18 mouse cellular contexts compared by ENCODE assay signal in genomic region chr11:26585409-26586366, GRCm38 (mm10). TPM values are rescaled to one million over a fixed set of nuclear protein-coding genes. Genes with fewer than 3 reads are reported as not detected.
A peak's percentile ranks its signal among the peaks of the same experiment; 100 is the strongest.
DNase-seq lines count a peak whose midpoint lies in the region; ATAC-seq and TF ChIP-seq lines count a peak whose summit lies in the region.
"Had no signal": no experiment of that assay in that cellular context is flagged by ENCODE, and none has a peak within 500 bp of the region (broad histone marks: within the 10 kb centered on the region; RNA-seq: fewer than 3 reads in every experiment).

No protein-coding gene starts in this region.

- H3K4me1 ChIP-seq in bone marrow macrophage, adult 2 months (ENCODE audit: control insufficient read depth, insufficient read depth, low read length): peaks cover 19% of the 10 kb centered on the region
- no peaks in the 10 kb centered on the region; the same call in 1 of the 2 replicates for H3K4me1 ChIP-seq in heart, adult 2 months (ENCODE audit: control insufficient read depth, insufficient read depth, low read length)

- H3K79me2 ChIP-seq in heart, adult 2 months (replicated peaks; ENCODE audit: control insufficient read depth, insufficient read depth, low read length): no peaks in the 10 kb centered on the region

- no peaks in the 10 kb centered on the region for H3K36me3 ChIP-seq in heart, adult 2 months (ENCODE audit: control insufficient read depth, insufficient read depth, low read length)
- H3K36me3 ChIP-seq: heart, embryonic 15.5 days; hindbrain, embryonic 15.5 days had no signal

- no peak for TF ChIP-seq CTCF in layer of hippocampus, adult 2 months (conservative IDR thresholded peaks at IDR 0.05)
- TF ChIP-seq CTCF in bone marrow macrophage, adult 2 months (IDR thresholded peaks at IDR 0.05; ENCODE audit: low read depth, low read length): no peak
- no peak for TF ChIP-seq CTCF in heart, adult 2 months (IDR thresholded peaks at IDR 0.05)

- H3K27me3 ChIP-seq in heart, adult 2 months (ENCODE audit: control insufficient read depth, insufficient read depth, low read length): no peaks in the 10 kb centered on the region
- H3K27me3 ChIP-seq: heart, embryonic 15.5 days; hindbrain, embryonic 15.5 days; megakaryocyte, embryonic 14.5 days had no signal

- no peak for TF ChIP-seq POLR2A in bone marrow macrophage, adult 2 months (IDR thresholded peaks at IDR 0.05; ENCODE audit: borderline replicate concordance, low read depth, low read length)
- no peak for TF ChIP-seq POLR2A in heart, adult 2 months (IDR thresholded peaks at IDR 0.05; ENCODE audit: insufficient read depth, low read depth, low read length)

- no peak overlapping the region for H3K9ac ChIP-seq in heart, adult 2 months (ENCODE audit: low read depth, low read length)
- H3K9ac ChIP-seq: heart, embryonic 15.5 days; hindbrain, embryonic 15.5 days had no signal

- TF ChIP-seq EP300 in heart, adult 2 months (IDR thresholded peaks at IDR 0.05; ENCODE audit: insufficient read depth, low read depth, low read length): no peak

- H3K4me3 ChIP-seq in layer of hippocampus, adult 2 months: no peak overlapping the region
- peak overlapping the region; percentile 51 for H3K4me3 ChIP-seq in bone marrow macrophage, adult 2 months (ENCODE audit: insufficient read depth, low read length)
- no peak overlapping the region for H3K4me3 ChIP-seq in heart, adult 2 months
- H3K4me3 ChIP-seq: heart, embryonic 15.5 days; hindbrain, embryonic 15.5 days; megakaryocyte, embryonic 14.5 days had no signal

- peak; percentile 16 to 48 for DNase-seq in layer of hippocampus, adult 2 months (ENCODE audit: low spot score in 2 of 2)
- no peak for DNase-seq in layer of hippocampus, postnatal 36 days
- DNase-seq in B cell, adult 2 months: peak; percentile 48 to 53
- no peak for DNase-seq in kidney, adult 8-10 months
- DNase-seq in heart, adult 2 months: no peak
- DNase-seq: cerebellum, adult 9-10 months; gastrocnemius, postnatal 36 days; kidney, adult 9 months; lung, adult 18-20 months had no signal

- intact Hi-C loops in heart, adult 2 months (cut with DNase I): no loop called here

- peak; percentile 70 for ATAC-seq in megakaryocyte progenitor cell, adult 5-6 weeks (replicated peaks; ENCODE audit: poor library complexity)

- WGBS in heart, adult 2 months: 83% methylated on average over 17 of the region's 17 CpGs

- no peak overlapping the region for H3K27ac ChIP-seq in layer of hippocampus, adult 2 months
- peak overlapping the region; percentile 87 for H3K27ac ChIP-seq in bone marrow macrophage, adult 2 months (ENCODE audit: insufficient read depth, low read depth, low read length)
- no peak overlapping the region for H3K27ac ChIP-seq in heart, adult 2 months
- H3K27ac ChIP-seq: hindbrain, embryonic 15.5 days had no signal

RNA-seq across cellular contexts. Expression of gene Gm6899, which starts 7.4 kb away (rescaled TPM):
- total RNA-seq in layer of hippocampus, adult 2 months (2021): not detected
- not detected for total RNA-seq in layer of hippocampus, postnatal 36 days (2021)
- not detected in 2 replicates for polyA plus RNA-seq in bone marrow macrophage, adult 2 months (2012; ENCODE audit: insufficient read depth, insufficient read length, missing spikeins)
- not detected in 2 replicates for total RNA-seq in megakaryocyte progenitor cell, adult 5-6 weeks (2015)
- total RNA-seq in megakaryocyte progenitor cell, adult 5-6 weeks (2017): not detected in 2 replicates
- not detected for total RNA-seq in heart, adult 2 months (2021)
- polyA plus RNA-seq in heart, adult 2 months (2012; rRNA removed): not detected in 2 replicates
- total RNA-seq: gastrocnemius, postnatal 36 days; layer of hippocampus, postnatal 25 days; left cerebral cortex, postnatal 4 days had no signal
- polyA plus RNA-seq: embryonic facial prominence, embryonic 11.5 days; heart, embryonic 15.5 days; hindbrain, embryonic 15.5 days; stomach, embryonic 14.5 days had no signal

RNA-seq across cellular contexts. Expression of gene Vrk2, which starts 8.1 kb away (rescaled TPM):
- 1 to 10 TPM; 3.5 to 4.9 TPM for total RNA-seq in layer of hippocampus, adult 2 months (2021)
- 1 to 10 TPM; 2.9 to 3.7 TPM for total RNA-seq in layer of hippocampus, postnatal 36 days (2021)
- polyA plus RNA-seq in bone marrow macrophage, adult 2 months (2012; ENCODE audit: insufficient read depth, insufficient read length, missing spikeins): 59.0 and 67.8 TPM in 2 replicates
- total RNA-seq in megakaryocyte progenitor cell, adult 5-6 weeks (2015): 43.1 and 45.1 TPM in 2 replicates
- 39.1 and 45.4 TPM in 2 replicates for total RNA-seq in megakaryocyte progenitor cell, adult 5-6 weeks (2017)
- 1 to 10 TPM; 4.5 to 6.0 TPM for total RNA-seq in heart, adult 2 months (2021)
- polyA plus RNA-seq in heart, adult 2 months (2012; rRNA removed): 1.6 and 3.4 TPM in 2 replicates

Comparison
In these comparisons a context has a peak if more than half of its experiments do, and no peak if none do; other contexts are left out.
1. DNase-seq: peak in layer of hippocampus, adult 2 months (2 of 2) and B cell, adult 2 months (2 of 2); none in layer of hippocampus, postnatal 36 days (0 of 2), kidney, adult 8-10 months (0 of 2) and heart, adult 2 months (0 of 2).
2. RNA of gene Vrk2, which starts 8.1 kb away (total RNA-seq): 39.1 to 45.4 TPM in megakaryocyte progenitor cell, adult 5-6 weeks; 4.5 to 6.0 TPM in heart, adult 2 months, 3.5 to 4.9 TPM in layer of hippocampus, adult 2 months and 2.9 to 3.7 TPM in layer of hippocampus, postnatal 36 days; every median in the first group is over 4 times any median in the second.